Comparison of ENCODE assay signal across 22 mouse cellular contexts in the genomic region with DNA sequence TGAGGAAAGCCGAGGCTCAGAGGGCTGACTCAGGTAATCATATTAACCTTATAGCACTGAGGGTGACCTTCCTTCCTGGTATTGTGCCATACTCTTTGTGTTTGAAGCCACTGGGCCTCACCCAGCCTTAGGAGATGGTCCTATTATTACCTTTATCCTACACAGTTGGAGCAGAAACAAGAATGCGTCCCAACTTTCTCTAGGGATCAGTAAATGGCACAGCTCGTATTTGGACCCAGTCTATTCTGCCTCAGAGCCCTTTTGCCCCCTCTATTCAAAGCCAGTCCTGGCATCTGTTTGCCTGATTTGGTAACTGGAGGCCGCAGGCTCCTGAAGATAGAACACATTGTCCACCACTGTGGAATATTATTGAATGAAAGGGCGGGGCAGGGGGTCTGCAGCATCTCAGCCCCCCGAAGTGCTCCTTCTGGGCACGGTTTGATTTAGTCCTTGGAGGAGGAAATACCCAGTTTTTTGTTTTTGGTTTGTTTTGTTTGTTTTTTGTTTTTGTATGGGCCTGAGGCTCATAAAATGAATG.
"Had no signal": no experiment of that assay in that cellular context is flagged by ENCODE, and none has a peak within 500 bp of the region (broad histone marks: within the 10 kb centered on the region; RNA-seq: fewer than 3 reads in every experiment).

No protein-coding gene starts in this region.

- ATAC-seq: hindbrain, postnatal 0 days; intestine, postnatal 0 days had no signal

- H3K27ac ChIP-seq: heart, adult 2 months; hindbrain, embryonic 13.5 days; hindbrain, embryonic 15.5 days; hindbrain, postnatal 0 days; layer of hippocampus, adult 2 months; left cerebral cortex, adult 2 months; limb, embryonic 10.5 days; limb, embryonic 12.5 days; liver, embryonic 13.5 days had no signal

- H3K36me3 ChIP-seq: heart, embryonic 12.5 days; hindbrain, embryonic 13.5 days; hindbrain, embryonic 15.5 days; limb, embryonic 10.5 days; limb, embryonic 12.5 days; liver, embryonic 13.5 days had no signal

- DNase-seq: gastrocnemius, postnatal 14 days; gastrocnemius, postnatal 36 days; heart, adult 2 months; heart, postnatal 10 days; heart, postnatal 4 days; kidney, adult 18-20 months; kidney, adult 8-10 months; kidney, postnatal 10 days; kidney, postnatal 25 days; kidney, postnatal 4 days; liver; liver, embryonic 13.5 days had no signal

- H3K9ac ChIP-seq: heart, embryonic 12.5 days; hindbrain, embryonic 13.5 days; hindbrain, embryonic 15.5 days; limb, embryonic 12.5 days; liver, embryonic 13.5 days had no signal

- H3K4me3 ChIP-seq: heart, adult 2 months; heart, embryonic 12.5 days; hindbrain, embryonic 13.5 days; hindbrain, embryonic 15.5 days; layer of hippocampus, adult 2 months; left cerebral cortex, adult 2 months; limb, embryonic 10.5 days; limb, embryonic 12.5 days; liver, embryonic 13.5 days had no signal

- H3K9me3 ChIP-seq: heart, embryonic 12.5 days; hindbrain, embryonic 13.5 days; hindbrain, embryonic 15.5 days; limb, embryonic 10.5 days; limb, embryonic 12.5 days; liver, embryonic 13.5 days had no signal

- H3K27me3 ChIP-seq: hindbrain, embryonic 15.5 days had no signal

- H3K4me2 ChIP-seq: heart, embryonic 12.5 days; hindbrain, embryonic 13.5 days; hindbrain, embryonic 15.5 days; limb, embryonic 12.5 days; liver, embryonic 11.5 days; liver, embryonic 13.5 days had no signal
